Mouse (Mus musculus) cortical plate, adult 2 months (tissue): Measurements from ENCODE around the gene Ptma. TPM values are rescaled to one million over a fixed set of nuclear protein-coding genes. Genes with fewer than 3 reads are reported as not detected.

Experiments used
- H3K27ac ChIP-seq: fragments of 200-500 bp; 2 replicates; pipeline ENCODE4 v1.5.1; 2012; ENCODE audit warnings: low read length, control low read depth, inconsistent platforms; ENCODE audit not compliant: insufficient read depth
- H3K4me1 ChIP-seq: fragments of 200-500 bp; 2 replicates; pipeline ENCODE4 v1.6.1; 2011; ENCODE audit warnings: low read length; ENCODE audit not compliant: control insufficient read depth, insufficient read depth
- H3K4me3 ChIP-seq: fragments of 200-500 bp; 2 replicates; pipeline ENCODE4 v1.5.1; 2011; ENCODE audit warnings: mild to moderate bottlenecking, low read length, control low read depth; ENCODE audit not compliant: insufficient read depth
- CTCF ChIP-seq: fragments of 200-500 bp; IDR thresholded peaks from 2 replicates; pipeline ENCODE4 v1.5.1; 2011; ENCODE audit warnings: mild to moderate bottlenecking, control low read depth, low read length; ENCODE audit not compliant: insufficient read depth; ENCODE audit errors: extremely low read depth
- POLR2A ChIP-seq: fragments of 200-500 bp; IDR thresholded peaks from 2 replicates; pipeline ENCODE4 v1.6.1; 2011; ENCODE audit warnings: mild to moderate bottlenecking, low read length, control low read depth; ENCODE audit not compliant: insufficient read depth; ENCODE audit errors: extremely low read depth
- polyA plus RNA-seq: library from polyadenylated mRNA; depleted of rRNA; stranded (reverse); fragments of >200 nt; gene quantifications from 2 replicates; pipeline ENCODE4 v1.2.3, GENCODE M21; 2012

The Ptma gene
- polyA plus RNA-seq, 1 experiment = 548 TPM

DNA sequence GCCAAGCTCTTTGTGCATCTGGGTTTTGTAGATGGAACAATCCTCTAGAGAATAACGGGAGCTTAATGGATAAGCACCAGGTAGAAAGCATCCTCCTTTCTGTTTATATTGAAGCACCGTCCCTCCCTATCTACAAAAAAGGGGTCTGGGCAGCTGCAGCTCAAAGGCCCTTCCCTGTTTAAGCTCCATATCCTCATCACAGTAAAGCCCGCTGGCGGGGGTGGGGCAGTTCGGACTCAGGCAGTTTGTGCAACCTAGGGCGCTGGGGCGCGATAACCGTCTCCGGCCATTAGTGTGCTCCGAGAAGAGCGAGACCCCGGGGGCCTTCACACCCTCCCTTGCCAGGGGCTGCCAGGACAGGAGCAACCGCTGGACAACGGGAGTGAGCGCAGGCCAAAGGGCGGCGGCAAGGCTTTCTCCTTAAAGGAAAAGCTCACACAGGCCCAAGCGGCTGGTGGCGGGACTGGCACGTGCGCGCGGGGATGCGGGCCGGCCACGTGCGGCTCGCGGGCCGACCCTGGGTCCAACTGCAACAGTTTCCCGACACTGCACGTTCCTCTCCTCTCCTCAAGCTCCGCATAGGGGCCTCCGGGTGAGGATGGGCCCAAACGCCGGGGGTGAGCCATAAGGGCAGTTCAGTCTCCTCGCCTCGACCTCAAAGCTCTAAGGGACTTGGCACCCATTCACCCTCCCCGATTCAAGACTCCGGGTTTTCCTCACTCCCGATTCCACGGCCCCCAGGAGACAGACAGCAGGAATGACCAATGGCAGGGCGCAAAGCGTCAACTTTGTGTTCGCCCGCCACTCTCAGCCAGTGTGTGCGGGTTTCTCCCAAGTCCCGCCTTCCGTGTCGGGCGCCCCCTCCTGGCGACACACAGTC lies 1.7 kb upstream of the Ptma start:
- H3K27ac ChIP-seq = peak overlapping the region; percentile 100
- TF ChIP-seq POLR2A (peak; percentile 57; the same call in 1 of the 2 replicates), CTCF (peak; percentile 80)

DNA sequence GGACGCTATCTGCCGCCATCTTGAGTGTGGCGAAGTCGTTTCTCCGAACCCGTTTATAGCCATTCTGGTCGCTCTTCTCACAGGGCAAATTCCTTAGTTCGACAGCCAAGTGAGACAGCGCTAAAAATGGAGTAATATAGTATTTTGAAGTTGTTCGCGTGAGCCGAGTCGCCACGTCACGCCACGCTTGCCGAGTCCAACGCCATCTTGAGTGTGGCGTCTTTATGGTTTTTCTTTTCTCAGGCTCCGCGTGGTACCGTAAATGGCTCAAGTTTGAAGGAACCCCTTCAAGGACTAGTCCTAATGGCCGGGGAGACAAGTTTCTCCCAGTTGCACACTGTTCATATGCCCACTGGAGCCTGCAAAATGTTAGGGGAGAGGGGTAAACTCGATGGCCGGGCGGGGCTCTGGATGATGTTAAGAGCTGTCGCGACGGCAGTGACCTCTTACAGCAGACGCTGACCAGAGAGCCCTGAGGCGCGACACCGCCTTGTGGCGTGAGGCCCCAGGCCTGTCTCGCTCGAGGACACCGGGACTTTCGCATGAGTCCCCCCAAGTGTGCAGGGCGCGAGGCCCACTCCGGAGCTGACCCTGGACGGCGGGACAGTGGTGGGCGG lies 919 bp upstream of the Ptma start:
- Histone ChIP-seq H3K27ac (peak overlapping the region; percentile 100), H3K4me3 (peak overlapping the region; percentile 41)

More for the DNA sequence above, 1.7 kb upstream of the Ptma start:
- peaks cover 1% of the 10 kb centered on the region; the same call in 1 of the 2 replicates for H3K4me1 ChIP-seq
- H3K4me3 ChIP-seq = peak overlapping the region; percentile 41

DNA sequence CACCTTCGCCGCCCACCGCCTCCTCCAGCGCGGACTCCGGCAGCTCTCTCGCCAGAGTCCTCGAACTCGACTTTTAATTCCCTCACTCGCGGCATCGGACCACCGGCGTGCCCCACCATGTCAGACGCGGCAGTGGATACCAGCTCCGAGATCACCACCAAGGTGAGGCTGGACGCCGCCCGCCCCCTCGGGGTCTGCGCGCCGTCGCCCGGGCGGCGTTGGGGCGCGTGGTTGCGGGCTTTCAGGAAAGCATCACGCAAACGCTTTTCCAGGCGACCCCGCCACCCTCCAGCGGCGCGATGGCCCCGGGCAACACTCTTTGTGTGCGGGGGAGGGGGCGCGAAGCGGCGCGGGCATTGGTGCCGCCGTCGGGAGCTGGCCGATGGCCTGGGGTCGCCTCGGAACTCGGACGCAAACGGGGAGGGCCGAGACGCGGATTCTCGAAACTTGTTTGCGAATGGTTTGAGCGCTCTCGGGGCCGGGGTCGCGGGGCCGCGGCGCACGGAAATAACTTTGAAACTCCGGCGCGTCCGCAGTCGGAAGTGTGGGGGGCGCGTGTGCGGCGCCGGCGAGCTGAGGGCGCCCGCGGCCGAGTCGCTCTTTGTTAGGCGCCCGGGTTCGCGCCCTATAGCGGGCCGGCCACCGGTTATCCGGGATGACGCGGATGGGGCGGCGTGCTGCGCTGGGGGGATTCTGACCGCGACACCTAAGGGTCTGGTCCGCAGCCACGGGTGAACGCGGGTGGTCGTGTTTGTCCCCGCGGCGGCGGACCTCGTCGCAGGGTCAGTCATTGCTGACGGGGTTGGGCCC lies 468 bp downstream of the Ptma start:
- Histone ChIP-seq H3K4me1 (peaks cover 1% of the 10 kb centered on the region; the same call in 1 of the 2 replicates), H3K4me3 (peak overlapping the region; percentile 68), H3K27ac (peak overlapping the region; percentile 68)
- TF ChIP-seq POLR2A (no peak), CTCF (no peak)

More for the DNA sequence above, 919 bp upstream of the Ptma start:
- peaks cover 1% of the 10 kb centered on the region; the same call in 1 of the 2 replicates for H3K4me1 ChIP-seq
- TF ChIP-seq POLR2A = no peak
- no peak for TF ChIP-seq CTCF

DNA sequence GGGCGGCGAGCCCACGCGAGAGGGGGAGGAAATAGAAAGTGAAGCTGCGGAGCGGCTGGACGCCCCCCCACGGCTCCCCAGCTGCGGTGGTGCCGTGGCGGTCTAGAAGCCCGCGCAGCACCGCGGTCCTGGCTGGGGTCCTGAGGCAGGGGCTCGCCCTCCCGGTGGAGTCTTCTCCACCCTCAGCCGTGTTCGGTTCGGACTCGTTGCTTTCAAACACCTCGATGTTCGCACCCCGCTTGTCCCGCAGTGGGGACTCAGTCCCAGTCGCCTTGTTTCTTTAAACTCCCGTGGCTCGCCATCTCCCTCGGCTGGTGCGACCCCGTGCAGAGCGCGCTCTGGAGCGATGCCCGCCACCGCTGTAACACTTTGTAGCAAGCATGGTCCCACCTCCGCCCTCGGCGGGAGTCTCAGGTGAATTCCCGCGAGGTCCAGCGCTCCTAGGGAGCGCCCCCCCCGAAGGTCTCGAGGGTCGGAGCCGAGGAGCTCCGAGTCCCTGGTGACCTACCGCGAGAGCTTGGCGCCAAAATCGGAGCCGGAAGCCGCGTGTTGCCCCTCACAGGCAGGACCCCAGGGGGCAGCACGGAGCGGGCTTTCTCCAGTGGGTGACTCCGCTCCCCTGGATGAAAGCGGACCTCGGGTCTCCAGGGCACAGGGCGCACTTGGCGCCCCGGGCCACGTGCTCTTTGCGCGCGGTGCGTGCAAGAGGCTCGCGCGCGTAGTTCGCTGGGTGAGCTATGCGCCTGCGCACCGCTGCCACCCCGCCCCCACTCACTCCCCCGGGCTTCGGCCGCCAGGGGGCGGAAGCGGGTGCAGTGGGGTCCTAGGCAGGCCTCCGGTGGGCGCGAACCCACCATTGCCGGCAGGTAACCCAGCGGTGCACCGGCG lies 1.3 kb downstream of the Ptma start:
- Histone ChIP-seq H3K4me1 (peaks cover 3% of the 10 kb centered on the region; the same call in 1 of the 2 replicates), H3K4me3 (peak overlapping the region; percentile 68), H3K27ac (peak overlapping the region; percentile 85)
- TF ChIP-seq POLR2A (no peak), CTCF (peak; percentile 42)

DNA sequence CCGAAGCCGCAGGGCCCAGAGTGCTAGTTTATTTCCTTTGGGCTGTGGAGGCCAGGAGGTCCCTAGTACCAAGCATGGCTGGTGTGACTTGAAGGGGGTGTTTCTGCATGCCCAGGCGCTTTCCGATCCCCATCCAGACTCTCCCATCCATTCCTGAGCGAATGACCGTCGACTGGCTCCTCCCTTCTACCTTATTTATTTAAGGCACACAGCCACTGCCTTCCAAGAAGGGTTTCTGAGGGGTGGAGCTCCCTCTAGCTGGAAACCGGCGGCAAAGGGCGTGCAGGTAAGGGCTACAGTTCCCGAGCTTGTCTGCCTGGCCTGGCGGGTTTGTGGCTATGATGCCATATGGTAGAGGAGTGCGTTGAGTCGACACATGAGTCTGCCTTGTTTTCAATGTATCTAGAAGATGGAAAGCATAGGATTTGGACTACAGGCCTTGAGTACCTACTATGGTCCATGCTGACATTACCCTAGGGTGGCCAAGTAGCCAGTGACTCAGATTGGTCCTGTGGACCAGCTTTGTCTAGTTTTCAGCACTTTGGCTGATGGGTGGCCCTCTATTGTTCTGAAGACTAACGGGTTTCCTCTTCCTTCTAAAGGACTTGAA lies 2.1 kb downstream of the Ptma start:
- peak overlapping the region; percentile 68 for H3K4me3 ChIP-seq
- H3K27ac ChIP-seq = peak overlapping the region; percentile 85
- peaks cover 3% of the 10 kb centered on the region; the same call in 1 of the 2 replicates for H3K4me1 ChIP-seq
- TF ChIP-seq CTCF (peak; percentile 25; the same call in 1 of the 2 replicates), POLR2A (peak; percentile 66)

DNA sequence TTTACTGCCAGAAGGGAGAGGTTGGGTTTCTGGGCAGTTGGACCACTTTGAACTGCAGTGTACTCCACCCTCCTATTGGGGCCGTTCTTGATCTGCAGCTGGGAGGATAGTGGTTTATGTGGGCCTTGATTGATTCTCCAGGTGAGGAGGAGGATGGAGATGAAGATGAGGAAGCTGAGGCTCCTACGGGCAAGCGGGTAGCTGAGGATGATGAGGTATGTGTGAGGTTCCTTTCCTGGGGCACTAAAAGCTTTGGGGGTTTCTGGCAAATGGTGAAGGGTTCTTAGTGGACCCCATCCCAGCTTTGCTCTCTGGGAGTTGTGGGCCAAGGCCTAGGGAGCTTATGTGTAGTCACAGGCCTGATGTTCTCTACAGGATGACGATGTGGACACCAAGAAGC lies 3.1 kb downstream of the Ptma start:
- H3K27ac ChIP-seq = no peak overlapping the region
- TF ChIP-seq CTCF = no peak

DNA sequence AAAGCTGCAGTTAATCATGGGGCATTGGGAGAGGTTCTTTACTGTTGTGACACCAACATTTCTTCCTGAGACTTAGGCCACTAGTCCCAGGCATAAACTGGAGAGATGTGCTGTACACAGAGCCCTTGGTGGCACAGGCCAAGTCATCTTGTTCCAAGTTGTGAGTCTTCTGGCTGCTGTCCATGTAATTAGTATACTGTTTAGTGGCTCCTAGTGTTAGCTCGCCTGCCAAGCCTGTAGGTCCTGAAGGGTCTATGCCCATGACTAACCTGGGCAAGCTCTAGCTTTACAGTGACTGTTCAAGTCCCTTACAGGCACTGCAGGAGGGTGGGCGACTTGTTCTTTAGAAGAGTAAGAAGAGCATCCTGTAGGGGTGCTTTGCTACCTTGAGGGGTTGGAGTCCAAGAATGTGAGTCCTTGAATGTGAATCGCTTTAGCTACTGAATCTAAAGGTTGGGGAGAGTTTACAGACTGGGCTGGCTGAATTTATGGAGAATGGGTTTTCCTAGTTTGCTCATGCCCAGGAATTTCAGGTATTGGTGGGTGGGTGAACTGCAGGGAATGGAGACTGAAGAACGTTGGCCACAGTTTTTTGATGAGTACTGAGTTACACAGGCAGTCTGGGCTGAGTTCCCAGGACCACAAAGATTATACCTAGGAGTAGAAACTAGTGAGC lies 4.5 kb downstream of the Ptma start:
- Histone ChIP-seq H3K4me1 (peaks cover 3% of the 10 kb centered on the region; the same call in 1 of the 2 replicates), H3K4me3 (no peak overlapping the region), H3K27ac (no peak overlapping the region)
- TF ChIP-seq POLR2A (no peak), CTCF (no peak)

More for the DNA sequence above, 3.1 kb downstream of the Ptma start:
- H3K4me3 ChIP-seq = peak overlapping the region; percentile 68; the same call in 1 of the 2 replicates
- peaks cover 3% of the 10 kb centered on the region; the same call in 1 of the 2 replicates for H3K4me1 ChIP-seq
